8 mouse cellular contexts compared by ENCODE assay signal in the genomic region with DNA sequence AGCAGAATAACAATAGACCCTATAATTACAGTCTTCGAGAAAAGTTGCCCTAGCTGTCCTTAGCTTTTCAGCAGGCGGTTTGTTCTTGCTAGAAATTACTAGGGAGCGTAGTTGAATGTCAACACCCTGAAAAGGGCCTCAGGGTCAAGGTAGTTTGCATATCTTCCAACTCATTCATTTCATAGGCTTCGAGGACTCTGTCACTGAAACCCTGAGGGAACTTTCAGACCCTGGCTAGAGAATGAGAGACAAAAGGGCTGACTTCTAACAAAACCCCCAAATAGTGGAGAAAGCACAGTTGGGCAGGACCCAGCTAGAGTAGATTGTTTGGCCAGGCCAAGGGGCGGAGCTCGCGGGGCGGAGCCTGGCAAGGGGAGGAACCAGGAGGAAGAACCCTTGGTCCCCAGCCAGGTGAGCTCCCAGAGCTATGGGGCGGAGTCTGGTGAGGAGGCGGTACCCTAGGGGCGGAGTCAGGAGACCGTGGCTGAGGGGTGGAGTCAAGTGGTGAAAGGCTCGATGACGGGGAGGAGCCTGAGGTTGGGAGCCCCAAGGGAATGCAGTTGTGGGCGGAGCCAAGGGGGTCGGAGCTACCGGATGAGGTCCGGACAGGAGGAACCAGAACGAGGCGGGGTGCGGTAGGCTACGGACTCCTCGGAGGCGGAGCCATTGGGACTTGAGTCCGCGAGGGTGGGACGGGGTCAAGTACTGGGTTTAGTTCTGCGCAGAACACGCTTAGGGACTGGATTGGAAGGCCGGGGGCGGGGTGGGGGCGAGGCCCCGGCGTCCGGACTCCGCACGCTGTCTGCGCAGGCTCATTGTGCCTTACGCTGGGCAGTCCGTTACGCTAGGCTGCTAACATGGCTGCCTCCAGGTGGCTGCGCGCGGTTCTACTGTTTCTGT. TPM values are rescaled to one million over a fixed set of nuclear protein-coding genes. Genes with fewer than 3 reads are reported as not detected.
A peak's percentile ranks its signal among the peaks of the same experiment; 100 is the strongest.
DNase-seq lines count a peak whose midpoint lies in the region; ATAC-seq and TF ChIP-seq lines count a peak whose summit lies in the region.

No protein-coding gene starts in this region.

- peak; percentile 95 for ATAC-seq in frontal cortex, adult (ENCODE audit: low TSS enrichment)
- peak; percentile 98 for ATAC-seq in lung, postnatal 0 days

- peaks cover 27% of the 10 kb centered on the region for H3K4me1 ChIP-seq in hindbrain, embryonic 10.5 days (replicated peaks)
- peaks cover 7% of the 10 kb centered on the region; the same call in 1 of the 2 replicates for H3K4me1 ChIP-seq in lung, postnatal 0 days (ENCODE audit: insufficient read depth, low read depth, low read length)

- H3K36me3 ChIP-seq in hindbrain, embryonic 10.5 days, result peaks cover 25% of the 10 kb centered on the region
- H3K36me3 ChIP-seq in lung, postnatal 0 days (ENCODE audit: insufficient read depth, low read length), result no peaks in the 10 kb centered on the region

- H3K4me2 ChIP-seq in lung, postnatal 0 days (replicated peaks; ENCODE audit: low read depth, low read length), result peak overlapping the region; percentile 84

- peak overlapping the region; percentile 92 for H3K27ac ChIP-seq in hindbrain, embryonic 10.5 days
- peak overlapping the region; percentile 92 for H3K27ac ChIP-seq in lung, postnatal 0 days (ENCODE audit: low read length)

- peak; percentile 97 for DNase-seq in MN1 (ENCODE audit: low spot score)
- peak; percentile 98 for DNase-seq in cerebellum, adult 9-10 months
- DNase-seq in hindbrain, embryonic 10.5 days (ENCODE audit: low spot score), result peak; percentile 98
- peak; percentile 99 for DNase-seq in layer of hippocampus, adult 9-11 months
- DNase-seq in lung, postnatal 0 days (ENCODE audit: low spot score), result peak; percentile 100
- DNase-seq in ovary, postnatal 14 days (ENCODE audit: low spot score), result peak; percentile 100
- DNase-seq in thymus, postnatal 14 days, result peak; percentile 99

- peak; percentile 60 for TF ChIP-seq CTCF in lung, postnatal 0 days (IDR thresholded peaks at IDR 0.05)

- TF ChIP-seq EP300 in lung, postnatal 0 days (IDR thresholded peaks at IDR 0.05), result peak; percentile 44; the same call in 1 of the 2 replicates

- peak overlapping the region; percentile 76 for H3K4me3 ChIP-seq in hindbrain, embryonic 10.5 days
- peak overlapping the region; percentile 75 for H3K4me3 ChIP-seq in lung, postnatal 0 days (ENCODE audit: low read depth, low read length)

- no peaks in the 10 kb centered on the region for H3K27me3 ChIP-seq in hindbrain, embryonic 10.5 days (ENCODE audit: insufficient read depth, poor library complexity, severe bottlenecking)
- H3K27me3 ChIP-seq in lung, postnatal 0 days (replicated peaks; ENCODE audit: insufficient read depth, low read length), result no peaks in the 10 kb centered on the region

- peak overlapping the region; percentile 63 for H3K9ac ChIP-seq in lung, postnatal 0 days (replicated peaks; ENCODE audit: low read depth)

- no peaks in the 10 kb centered on the region for H3K9me3 ChIP-seq in hindbrain, embryonic 10.5 days
- no peaks in the 10 kb centered on the region for H3K9me3 ChIP-seq in lung, postnatal 0 days (ENCODE audit: low read length)

- WGBS in hindbrain, embryonic 10.5 days, result 3% methylated on average over 44 of the region's 44 CpGs
- WGBS in lung, postnatal 0 days, result 2% methylated on average over 37 of the region's 44 CpGs

RNA-seq across cellular contexts. Expression of a gene that starts 7.4 kb away (rescaled TPM):
- 73.4 and 96.5 TPM in 2 replicates for polyA plus RNA-seq in hindbrain, embryonic 10.5 days (2016; fragmentation: Nextera tagmentation; extraction: Ambion mirVana)
- 97.9 and 104 TPM in 2 replicates for polyA plus RNA-seq in lung, postnatal 0 days (2015; fragmentation: Nextera tagmentation; extraction: Ambion mirVana)

RNA-seq across cellular contexts. Expression of a gene that starts 7.6 kb away (rescaled TPM):
- polyA plus RNA-seq in hindbrain, embryonic 10.5 days (2016; fragmentation: Nextera tagmentation; extraction: Ambion mirVana), result 11.7 and 15.2 TPM in 2 replicates
- polyA plus RNA-seq in lung, postnatal 0 days (2015; fragmentation: Nextera tagmentation; extraction: Ambion mirVana), result 18.9 and 22.5 TPM in 2 replicates

Comparison
In these comparisons a context has a peak if more than half of its experiments do, and no peak if none do; other contexts are left out.
1. Peak in every context shown above with its lines: DNase-seq, ATAC-seq, H3K4me3 ChIP-seq and H3K27ac ChIP-seq.